Mouse (Mus musculus) embryo, embryonic 9.5 days (tissue): Measurements from ENCODE around the gene Vmn1r166.
"Not testable (repeated sequence)": the region's sequence is repeated elsewhere in the genome, so short reads cannot be mapped to it uniquely, and the experiment has no call there.

Experiments
- DNase-seq: peaks from one replicate; pipeline ENCODE4 v3.0.0-alpha.2; 2017; ENCODE audit errors: extremely low spot score

Vmn1r166 gene

GRCm38 (mm10) chr7:23251582-23251981 is at the start of gene Vmn1r166:
TSS of gene Vmn1r166 (minus strand) at chr7:23251682.
- DNase-seq = not testable (repeated sequence)

GRCm38 (mm10) chr7:23300892-23301291 is 49.4 kb upstream of the Vmn1r166 start, which contains the start of gene Nlrp4e:
TSS of gene Nlrp4e (plus strand) at chr7:23301192.
- DNase-seq = not testable (repeated sequence)

- not testable (repeated sequence) for DNase-seq
Measured at GRCm38 (mm10) chr7:23278800-23279199, 27.3 kb upstream of the Vmn1r166 start, which contains the start of gene Gm6902. TSS of gene Gm6902 (minus strand) at chr7:23278900.

- DNase-seq = not testable (repeated sequence)
Measured at GRCm38 (mm10) chr7:23217032-23217431, 34.5 kb downstream of the Vmn1r166 start, which contains the start of gene Vmn1r165. TSS of gene Vmn1r165 (plus strand) at chr7:23217332.
